Mouse (Mus musculus) lung, embryonic 14.5 days (tissue): Measurements from ENCODE around the gene Gstk1. TPM values are rescaled to one million over a fixed set of nuclear protein-coding genes. Genes with fewer than 3 reads are reported as not detected.

Experiments
- ATAC-seq: fragments of 200-750 bp; cut with Nextera tagmentation; 2 replicates; pipeline ENCODE4 v1.8.0; 2017; ENCODE audit warnings: mild to moderate bottlenecking, moderate TSS enrichment, moderate library complexity; ENCODE audit not compliant: insufficient read depth
- DNase-seq: peaks from one replicate; pipeline ENCODE4 v3.0.0-alpha.2; 2015
- H3K27ac ChIP-seq: fragments of 300-500 bp; sonication (generic); 2 replicates; pipeline ENCODE4 v1.5.1; 2014; ENCODE audit warnings: low read depth, mild to moderate bottlenecking, moderate library complexity
- H3K27me3 ChIP-seq: fragments of 300-500 bp; sonication (generic); 2 replicates; pipeline ENCODE4 v1.6.1; 2014; ENCODE audit warnings: low read length, control low read depth; ENCODE audit not compliant: insufficient read depth
- H3K36me3 ChIP-seq: fragments of 300-500 bp; sonication (generic); 2 replicates; pipeline ENCODE4 v1.6.1; 2014; ENCODE audit warnings: control low read depth; ENCODE audit not compliant: insufficient read depth
- H3K4me1 ChIP-seq: fragments of 300-500 bp; sonication (generic); 2 replicates; pipeline ENCODE4 v1.6.1; 2014; ENCODE audit warnings: antibody characterized with exemption, control low read depth; ENCODE audit not compliant: insufficient read depth
- H3K4me2 ChIP-seq: fragments of 300-500 bp; sonication (generic); 2 replicates; pipeline ENCODE4 v1.6.1; 2014; ENCODE audit warnings: mild to moderate bottlenecking
- H3K4me3 ChIP-seq: fragments of 300-500 bp; sonication (generic); 2 replicates; pipeline ENCODE4 v1.5.1; 2014; ENCODE audit warnings: low read depth, low read length
- H3K9ac ChIP-seq: fragments of 300-500 bp; sonication (generic); 2 replicates; pipeline ENCODE4 v1.6.1; 2014
- H3K9me3 ChIP-seq: fragments of 300-500 bp; sonication (generic); 2 replicates; pipeline ENCODE4 v1.6.1; 2016; ENCODE audit warnings: low read depth, low read length, control low read depth
- CTCF ChIP-seq: IDR thresholded peaks from 2 replicates; pipeline ENCODE4 v1.5.1; 2016; ENCODE audit warnings: antibody characterized with exemption, low read depth
- WGBS: fragments of 180-500 bp; shearing (Covaris S2); extraction: QIAGEN DNeasy Blood & Tissue Kit; methylation state at CpG from one replicate; pipeline ENCODE4 v1.1.7; 2014; 5-methylcytosine and 5-hydroxymethylcytosine counted together
- polyA plus RNA-seq: library from polyadenylated mRNA; unstranded; fragments of >200 nt; fragmentation: Nextera tagmentation; extraction: Ambion mirVana; gene quantifications from 2 replicates; pipeline ENCODE4 v1.2.1, GENCODE M21; 2014

Gstk1 gene
- polyA plus RNA-seq, 1 experiment from 2014 or later: 34.2 TPM

DNA sequence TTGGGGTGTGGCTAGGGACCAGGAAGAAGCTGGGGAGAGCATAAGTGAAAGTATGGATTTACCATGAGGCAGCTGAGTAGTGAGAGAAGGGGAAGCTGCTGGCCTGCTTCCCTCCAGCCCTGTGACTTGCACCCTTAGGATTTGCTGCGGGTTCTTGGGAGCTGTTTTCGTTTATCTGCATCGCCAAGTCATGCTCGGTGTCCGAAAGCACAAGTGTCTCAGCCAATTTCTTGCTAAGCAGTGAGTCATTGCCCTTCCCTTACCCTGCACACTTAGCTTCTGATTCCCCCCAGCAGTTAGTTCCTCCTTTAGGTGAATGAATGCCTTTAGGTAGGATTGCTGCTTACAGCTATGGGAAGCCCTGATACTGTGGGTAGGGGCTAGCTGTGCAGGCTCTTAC, 53.6 kb downstream of the Gstk1 start:
- no peak overlapping the region for H3K27ac ChIP-seq
- H3K4me1 ChIP-seq: no peaks in the 10 kb centered on the region
- DNase-seq (no peak), ATAC-seq (no peak)
- no peak overlapping the region for H3K9ac ChIP-seq
- H3K27me3 ChIP-seq: no peaks in the 10 kb centered on the region
- H3K4me2 ChIP-seq: no peak overlapping the region
- 89% methylated on average over 5 of the region's 5 CpGs for WGBS
- no peaks in the 10 kb centered on the region for H3K36me3 ChIP-seq
- H3K9me3 ChIP-seq: no peaks in the 10 kb centered on the region
- H3K4me3 ChIP-seq: no peak overlapping the region
- no peak for TF ChIP-seq CTCF

Other genes with a start within 250 kb of the Gstk1 start
- gene Sva, start 207.5 kb upstream of the Gstk1 start, polyA plus RNA-seq: not detected in 2 replicates
- not detected in 2 replicates for gene Tas2r139, start 105.0 kb upstream of the Gstk1 start, polyA plus RNA-seq
- not detected in 2 replicates for gene Tas2r144, start 30.6 kb upstream of the Gstk1 start, polyA plus RNA-seq
- 1.9 TPM in 2 replicates for gene Tmem139, start 16.0 kb downstream of the Gstk1 start, polyA plus RNA-seq
- gene Casp2, start 19.1 kb downstream of the Gstk1 start, polyA plus RNA-seq: 71.1 and 75.1 TPM in 2 replicates
- 0.09 TPM in 1 of 2 replicates, not detected in the other for gene Clcn1, start 40.8 kb downstream of the Gstk1 start, polyA plus RNA-seq
- 0.11 and 0.13 TPM in 2 replicates for gene Fam131b, start 78.7 kb downstream of the Gstk1 start, polyA plus RNA-seq
- 194 and 198 TPM in 2 replicates for gene Zyx, start 103.7 kb downstream of the Gstk1 start, polyA plus RNA-seq
- gene Epha1, start 127.3 kb downstream of the Gstk1 start, polyA plus RNA-seq: 5.7 and 7.0 TPM in 2 replicates
- not detected in 2 replicates for gene Tas2r143, start 154.3 kb downstream of the Gstk1 start, polyA plus RNA-seq
- gene Tas2r135, start 159.5 kb downstream of the Gstk1 start, polyA plus RNA-seq: not detected in 2 replicates
- not detected in 2 replicates for gene Tas2r126, start 188.6 kb downstream of the Gstk1 start, polyA plus RNA-seq
- gene Olfr458, start 219.3 kb downstream of the Gstk1 start, polyA plus RNA-seq: not detected in 2 replicates
- not detected in 2 replicates for gene Olfr457, start 230.4 kb downstream of the Gstk1 start, polyA plus RNA-seq
- gene Olfr456, start 241.3 kb downstream of the Gstk1 start, polyA plus RNA-seq: 0.18 TPM in 1 of 2 replicates, not detected in the other